Mouse (Mus musculus) heart, adult 2 months (tissue): ENCODE results near the gene Trmo. TPM values are rescaled to one million over a fixed set of nuclear protein-coding genes. Genes with fewer than 3 reads are reported as not detected.
A peak's percentile ranks its signal among the peaks of the same experiment; 100 is the strongest.

Experiments
- DNase-seq, 2 experiments: peaks; one replicate each; pipeline ENCODE4 v3.0.0; 2021
- H3K27ac ChIP-seq: fragments of 200-600 bp; 2 replicates; pipeline ENCODE4 v1.8.1; 2022
- H3K27me3 ChIP-seq: fragments of 200-500 bp; 2 replicates; pipeline ENCODE4 v1.6.1; 2012; ENCODE audit warnings: mild to moderate bottlenecking, low read length, inconsistent platforms, mixed read lengths; ENCODE audit not compliant: control insufficient read depth, insufficient read depth
- H3K36me3 ChIP-seq: fragments of 200-500 bp; 2 replicates; pipeline ENCODE4 v1.6.1; 2012; ENCODE audit warnings: low read length, inconsistent platforms; ENCODE audit not compliant: control insufficient read depth, insufficient read depth
- H3K4me1 ChIP-seq: fragments of 200-500 bp; 2 replicates; pipeline ENCODE4 v1.6.1; 2011; ENCODE audit warnings: low read length; ENCODE audit not compliant: control insufficient read depth, insufficient read depth
- H3K4me3 ChIP-seq: fragments of 200-600 bp; 2 replicates; pipeline ENCODE4 v1.8.1; 2022
- H3K79me2 ChIP-seq: fragments of 200-500 bp; replicated peaks from 2 replicates; pipeline ENCODE4 v1.6.1; 2012; ENCODE audit warnings: mild to moderate bottlenecking, inconsistent platforms, low read length, moderate library complexity, mixed read lengths; ENCODE audit not compliant: control insufficient read depth, insufficient read depth
- H3K9ac ChIP-seq: fragments of 200-500 bp; 2 replicates; pipeline ENCODE4 v1.6.1; 2012; ENCODE audit warnings: low read depth, mild to moderate bottlenecking, control low read depth, inconsistent platforms, low read length, mixed read lengths
- CTCF ChIP-seq: fragments of 200-600 bp; IDR thresholded peaks from 2 replicates; pipeline ENCODE4 v1.8.1; 2022; ENCODE audit warnings: antibody characterized with exemption, mild to moderate bottlenecking, moderate library complexity
- EP300 ChIP-seq: fragments of 200-500 bp; IDR thresholded peaks from 2 replicates; pipeline ENCODE4 v1.6.1; 2011; ENCODE audit warnings: low read depth, low read length, control low read depth; ENCODE audit not compliant: insufficient read depth
- POLR2A ChIP-seq: fragments of 200-500 bp; IDR thresholded peaks from 2 replicates; pipeline ENCODE4 v1.6.1; 2011; ENCODE audit warnings: mild to moderate bottlenecking, low read depth, low read length, control low read depth; ENCODE audit not compliant: insufficient read depth
- WGBS: fragments of 180-500 bp; shearing (Covaris S2); methylation state at CpG from one replicate; pipeline ENCODE4 v1.1.7; 2018; 5-methylcytosine and 5-hydroxymethylcytosine counted together
- intact Hi-C: fragments of 180-260 bp; cut with DNase I; formaldehyde crosslinking; loops from one replicate; pipeline ENCODE4 v1.15.1; 2025
- polyA plus RNA-seq: library from polyadenylated mRNA; depleted of rRNA; stranded (reverse); fragments of >200 nt; gene quantifications from 2 replicates; pipeline ENCODE4 v1.2.3, GENCODE M21; 2012
- total RNA-seq, 2 experiments: library from RNA; stranded (reverse); gene quantifications; 2 replicates each; pipeline ENCODE4 v1.2.3; 2021

The Trmo gene
- total and polyA plus RNA-seq, 3 experiments, result 3.7 to 4.1 (median 3.8) TPM

GRCm38 (mm10) chr4:46404042-46404795, 15.0 kb upstream of the Trmo start:
- no peaks in the 10 kb centered on the region for H3K4me1 ChIP-seq
- no peak for TF ChIP-seq EP300
- H3K4me3 ChIP-seq, result no peak overlapping the region
- no peak for DNase-seq
- intact Hi-C loops, result no loop called here
- H3K36me3 ChIP-seq, result no peaks in the 10 kb centered on the region
- no peak overlapping the region for H3K27ac ChIP-seq
- no peaks in the 10 kb centered on the region for H3K79me2 ChIP-seq
- 59% methylated on average over 6 of the region's 6 CpGs for WGBS
- H3K27me3 ChIP-seq, result no peaks in the 10 kb centered on the region
- no peak overlapping the region for H3K9ac ChIP-seq

- Histone ChIP-seq H3K4me1 (no peaks in the 10 kb centered on the region), H3K9ac (no peak overlapping the region), H3K4me3 (no peak overlapping the region), H3K27ac (no peak overlapping the region), H3K36me3 (no peaks in the 10 kb centered on the region), H3K27me3 (no peaks in the 10 kb centered on the region), H3K79me2 (no peaks in the 10 kb centered on the region)
- 71% methylated on average over 4 of the region's 4 CpGs for WGBS
- DNase-seq, result no peak
- TF ChIP-seq CTCF, result no peak
- no peak for TF ChIP-seq EP300
- no peak for TF ChIP-seq POLR2A
- intact Hi-C loops, result no loop called here
Observed at GRCm38 (mm10) chr4:46398839-46399238, 9.6 kb upstream of the Trmo start.

GRCm38 (mm10) chr4:46395736-46396135, 6.5 kb upstream of the Trmo start:
- Histone ChIP-seq H3K27ac (no peak overlapping the region), H3K79me2 (no peaks in the 10 kb centered on the region), H3K36me3 (no peaks in the 10 kb centered on the region), H3K9ac (no peak overlapping the region), H3K4me1 (no peaks in the 10 kb centered on the region), H3K4me3 (no peak overlapping the region), H3K27me3 (no peaks in the 10 kb centered on the region)
- intact Hi-C loops, result no loop called here
- no peak for DNase-seq
- no peak for TF ChIP-seq POLR2A
- no peak for TF ChIP-seq CTCF
- no peak for TF ChIP-seq EP300
- WGBS, result 32% methylated on average over 5 of the region's 5 CpGs

- no peak overlapping the region for H3K9ac ChIP-seq
- no peaks in the 10 kb centered on the region; the same call in 1 of the 2 replicates for H3K4me1 ChIP-seq
- no peaks in the 10 kb centered on the region for H3K36me3 ChIP-seq
- DNase-seq, result no peak
- intact Hi-C loops, result no loop called here
- no peaks in the 10 kb centered on the region for H3K27me3 ChIP-seq
- 68% methylated on average over 2 of the region's 2 CpGs for WGBS
- H3K79me2 ChIP-seq, result no peaks in the 10 kb centered on the region
- TF ChIP-seq CTCF, result no peak
- TF ChIP-seq POLR2A, result no peak
- no peak for TF ChIP-seq EP300
- no peak overlapping the region for H3K27ac ChIP-seq
- H3K4me3 ChIP-seq, result no peak overlapping the region
Observed at GRCm38 (mm10) chr4:46394388-46394787, 5.2 kb upstream of the Trmo start.

- DNase-seq, result peak; percentile 76 to 81
- Histone ChIP-seq H3K27me3 (no peaks in the 10 kb centered on the region), H3K27ac (no peak overlapping the region), H3K79me2 (no peaks in the 10 kb centered on the region), H3K9ac (no peak overlapping the region), H3K4me3 (peak overlapping the region; percentile 85), H3K4me1 (no peaks in the 10 kb centered on the region; the same call in 1 of the 2 replicates), H3K36me3 (no peaks in the 10 kb centered on the region)
- no peak for TF ChIP-seq POLR2A
- TF ChIP-seq CTCF, result peak; percentile 93
- 0 out of 2 replicates have a peak, but pooled peaks have one; percentile 32 for TF ChIP-seq EP300
- WGBS, result 22% methylated on average over 9 of the region's 9 CpGs
- intact Hi-C loops, result loop anchor here (2.0 kb wide), 1 partner anchor 108 kb away; no protein-coding TSS in a partner anchor
Observed at GRCm38 (mm10) chr4:46390390-46390970, 1.2 kb upstream of the Trmo start.

- H3K27me3 ChIP-seq, result no peaks in the 10 kb centered on the region
- H3K4me1 ChIP-seq, result no peaks in the 10 kb centered on the region; the same call in 1 of the 2 replicates
- DNase-seq, result no peak
- TF ChIP-seq POLR2A, result no peak
- TF ChIP-seq CTCF, result 0 out of 2 replicates have a peak, but pooled peaks have one; percentile 4
- no peak for TF ChIP-seq EP300
- H3K36me3 ChIP-seq, result no peaks in the 10 kb centered on the region
- peak overlapping the region; percentile 85 for H3K4me3 ChIP-seq
- peak overlapping the region; percentile 94 for H3K27ac ChIP-seq
- H3K9ac ChIP-seq, result peak overlapping the region; percentile 80
- WGBS, result 2% methylated on average over 24 of the region's 24 CpGs
- no peaks in the 10 kb centered on the region for H3K79me2 ChIP-seq
- intact Hi-C loops, result loop anchor here (2.0 to 5.0 kb wide), 4 partner anchors 63 to 251 kb away; partner anchors contain the start of genes Ncbp1, Tstd2 and Xpa
Observed at GRCm38 (mm10) chr4:46389612-46390341, 540 bp upstream of the Trmo start.
